14 mouse cellular contexts compared by ENCODE assay signal in genomic region chr11:46102107-46102506, GRCm38 (mm10). TPM values are rescaled to one million over a fixed set of nuclear protein-coding genes. Genes with fewer than 3 reads are reported as not detected.
A peak's percentile ranks its signal among the peaks of the same experiment; 100 is the strongest.
DNase-seq lines count a peak whose midpoint lies in the region; ATAC-seq lines count a peak whose summit lies in the region.
"Had no signal": no experiment of that assay in that cellular context is flagged by ENCODE, and none has a peak within 500 bp of the region (broad histone marks: within the 10 kb centered on the region; RNA-seq: fewer than 3 reads in every experiment).

No protein-coding gene starts in this region.

- H3K4me2 ChIP-seq in hindbrain, embryonic 14.5 days (replicated peaks), result no peak overlapping the region
- H3K4me2 ChIP-seq: hindbrain, embryonic 12.5 days; lung, embryonic 14.5 days; stomach, embryonic 15.5 days had no signal

- H3K27me3 ChIP-seq in hindbrain, embryonic 10.5 days (ENCODE audit: insufficient read depth, poor library complexity, severe bottlenecking), result no peaks in the 10 kb centered on the region
- H3K27me3 ChIP-seq in hindbrain, embryonic 14.5 days (ENCODE audit: control insufficient read depth, insufficient read depth, low read length), result no peaks in the 10 kb centered on the region
- no peaks in the 10 kb centered on the region for H3K27me3 ChIP-seq in limb, embryonic 10.5 days (ENCODE audit: low read depth, poor library complexity, severe bottlenecking)
- H3K27me3 ChIP-seq: hindbrain, embryonic 12.5 days; stomach, embryonic 15.5 days had no signal

- H3K4me3 ChIP-seq in hindbrain, embryonic 10.5 days, result no peak overlapping the region
- no peak overlapping the region for H3K4me3 ChIP-seq in hindbrain, embryonic 14.5 days (replicated peaks; ENCODE audit: low read length)
- no peak overlapping the region for H3K4me3 ChIP-seq in limb, embryonic 10.5 days
- H3K4me3 ChIP-seq: hindbrain, embryonic 12.5 days; stomach, embryonic 15.5 days had no signal

- no peaks in the 10 kb centered on the region for H3K9me3 ChIP-seq in hindbrain, embryonic 10.5 days
- H3K9me3 ChIP-seq in hindbrain, embryonic 14.5 days (ENCODE audit: control insufficient read depth, low read length), result no peaks in the 10 kb centered on the region
- H3K9me3 ChIP-seq in limb, embryonic 10.5 days (replicated peaks), result no peaks in the 10 kb centered on the region
- H3K9me3 ChIP-seq: hindbrain, embryonic 12.5 days; stomach, embryonic 15.5 days had no signal

- H3K27ac ChIP-seq in hindbrain, embryonic 10.5 days, result peak overlapping the region; percentile 16; the same call in 1 of the 2 replicates
- no peak overlapping the region for H3K27ac ChIP-seq in hindbrain, embryonic 14.5 days
- peak overlapping the region; percentile 15; the same call in 1 of the 2 replicates for H3K27ac ChIP-seq in limb, embryonic 10.5 days
- H3K27ac ChIP-seq: hindbrain, embryonic 12.5 days; stomach, embryonic 15.5 days had no signal

- ATAC-seq in hindbrain, embryonic 14.5 days (ENCODE audit: low FRiP score), result no peak

- 80% methylated on average over 6 of the region's 6 CpGs for WGBS in hindbrain, embryonic 10.5 days
- 83% methylated on average over 6 of the region's 6 CpGs for WGBS in hindbrain, embryonic 14.5 days
- 49% methylated on average over 6 of the region's 6 CpGs for WGBS in limb, embryonic 10.5 days

- H3K4me1 ChIP-seq in hindbrain, embryonic 10.5 days (replicated peaks), result peaks cover 7% of the 10 kb centered on the region; the same call in 1 of the 2 replicates
- H3K4me1 ChIP-seq in hindbrain, embryonic 14.5 days (replicated peaks; ENCODE audit: control insufficient read depth, insufficient read depth, low read length), result no peaks in the 10 kb centered on the region
- peaks cover 17% of the 10 kb centered on the region for H3K4me1 ChIP-seq in limb, embryonic 10.5 days
- H3K4me1 ChIP-seq: hindbrain, embryonic 12.5 days; stomach, embryonic 15.5 days had no signal

- peaks cover 26% of the 10 kb centered on the region for H3K36me3 ChIP-seq in hindbrain, embryonic 10.5 days
- H3K36me3 ChIP-seq in hindbrain, embryonic 14.5 days (replicated peaks; ENCODE audit: control insufficient read depth, insufficient read depth), result peaks cover 26% of the 10 kb centered on the region
- H3K36me3 ChIP-seq in limb, embryonic 10.5 days, result peaks cover 39% of the 10 kb centered on the region

- no peak overlapping the region for H3K9ac ChIP-seq in hindbrain, embryonic 14.5 days
- H3K9ac ChIP-seq: hindbrain, embryonic 12.5 days; lung, embryonic 14.5 days; stomach, embryonic 15.5 days had no signal

- DNase-seq in hindbrain, embryonic 10.5 days (ENCODE audit: low spot score), result no peak
- DNase-seq in hindbrain, embryonic 14.5 days (ENCODE audit: low spot score), result no peak
- peak; percentile 56 for DNase-seq in cerebellum, adult 8-10 months
- peak; percentile 69 to 71 for DNase-seq in cerebellum, postnatal 14 days
- peak; percentile 44 for DNase-seq in limb, embryonic 10.5 days (ENCODE audit: low spot score)
- no peak for DNase-seq in urinary bladder, adult 2 months (ENCODE audit: low spot score)
- DNase-seq in adrenal gland, adult (ENCODE audit: inconsistent age in 2 of 2, low spot score in 1 of 2), result no peak
- DNase-seq: kidney, adult 18-20 months; lung, embryonic 14.5 days; midbrain, embryonic 14.5 days; right cerebral cortex, postnatal 25 days; thymus, postnatal 36 days had no signal

RNA-seq across cellular contexts. Expression of gene Adam19, which starts 46.3 kb away (rescaled TPM):
- polyA plus RNA-seq in hindbrain, embryonic 10.5 days (2016; fragmentation: Nextera tagmentation; extraction: Ambion mirVana), result 12.9 and 14.0 TPM in 2 replicates
- 12.2 and 14.5 TPM in 2 replicates for polyA plus RNA-seq in hindbrain, embryonic 14.5 days (2014; fragmentation: Nextera tagmentation; extraction: Ambion mirVana)
- 10.8 and 14.4 TPM in 2 replicates for polyA plus RNA-seq in limb, embryonic 10.5 days (2016; fragmentation: Nextera tagmentation; extraction: Ambion mirVana)
- polyA plus RNA-seq in urinary bladder, adult 2 months (2012; rRNA removed), result 16.5 and 18.0 TPM in 2 replicates

RNA-seq across cellular contexts. Expression of gene Gm12166, which starts 50.0 kb away (rescaled TPM):
- polyA plus RNA-seq in hindbrain, embryonic 10.5 days (2016; fragmentation: Nextera tagmentation; extraction: Ambion mirVana), result 2.6 and 4.0 TPM in 2 replicates
- 4.4 and 6.6 TPM in 2 replicates for polyA plus RNA-seq in hindbrain, embryonic 14.5 days (2014; fragmentation: Nextera tagmentation; extraction: Ambion mirVana)
- 2.9 and 4.7 TPM in 2 replicates for polyA plus RNA-seq in limb, embryonic 10.5 days (2016; fragmentation: Nextera tagmentation; extraction: Ambion mirVana)
- polyA plus RNA-seq in urinary bladder, adult 2 months (2012; rRNA removed), result 9.3 and 10.6 TPM in 2 replicates

Comparison
In these comparisons a context has a peak if more than half of its experiments do, and no peak if none do; other contexts are left out.
1. DNase-seq: peak in cerebellum, adult 8-10 months (single experiment), cerebellum, postnatal 14 days (2 of 2) and limb, embryonic 10.5 days (single experiment); none in hindbrain, embryonic 10.5 days (single experiment), hindbrain, embryonic 14.5 days (single experiment), urinary bladder, adult 2 months (single experiment) and adrenal gland, adult (0 of 2).